Mouse (Mus musculus) mammary gland, adult 2 months (tissue): ENCODE measurements around the gene Fam199x. TPM values are rescaled to one million over a fixed set of nuclear protein-coding genes. Genes with fewer than 3 reads are reported as not detected.

Experiments used
- polyA plus RNA-seq: library from polyadenylated mRNA; depleted of rRNA; stranded (reverse); fragments of >200 nt; gene quantifications from 2 replicates; pipeline ENCODE4 v1.2.3, GENCODE M21; 2012; ENCODE audit warnings: low replicate concordance; rRNA removed

The Fam199x gene
- 0.47 and 0.87 TPM in 2 replicates for polyA plus RNA-seq

GRCm38 (mm10) chrX:137049425-137050225 is at the start of gene Fam199x:
Fam199x (plus strand) TSS chrX:137049594.

GRCm38 (mm10) chrX:137038000-137038483 is 11.4 kb upstream of the Fam199x start, which contains the start of gene Slc25a53:
Slc25a53 (minus strand) TSS chrX:137038302.

GRCm38 (mm10) chrX:137121718-137122117 is 72.3 kb downstream of the Fam199x start, which contains the start of gene Esx1:
Esx1 (minus strand) TSS chrX:137122083.

Other genes with a start within 250 kb of the Fam199x start
- gene Plp1, start 226.9 kb upstream of the Fam199x start, polyA plus RNA-seq: 5.7 and 17.4 TPM in 2 replicates
- 0.08 and 0.14 TPM in 2 replicates for gene Rab9b, start 180.8 kb upstream of the Fam199x start, polyA plus RNA-seq
- gene H2bfm, start 122.3 kb upstream of the Fam199x start, polyA plus RNA-seq: not detected in 2 replicates
- not detected in 2 replicates for gene Tmsb15b2, start 74.1 kb upstream of the Fam199x start, polyA plus RNA-seq
- 0.30 and 0.96 TPM in 2 replicates for gene Tmsb15l, start 72.7 kb upstream of the Fam199x start, polyA plus RNA-seq
- gene Tmsb15b1, start 72.7 kb upstream of the Fam199x start, polyA plus RNA-seq: 0.45 TPM in 1 of 2 replicates, not detected in the other
- 0.68 and 0.88 TPM in 2 replicates for gene Zcchc18, start 56.4 kb upstream of the Fam199x start, polyA plus RNA-seq
- gene Slc25a53, start 11.3 kb upstream of the Fam199x start, polyA plus RNA-seq: 5.9 and 7.4 TPM in 2 replicates
- not detected in 2 replicates for gene Esx1, start 72.5 kb downstream of the Fam199x start, polyA plus RNA-seq